Mouse (Mus musculus) C2C12 (cell line): ENCODE results near the gene Akap8l. TPM values are rescaled to one million over a fixed set of nuclear protein-coding genes. Genes with fewer than 3 reads are reported as not detected.

Experiments
- H3K27me3 ChIP-seq: one replicate; pipeline ENCODE4 v1.6.1; 2011; ENCODE audit not compliant: control insufficient read depth, insufficient read depth, insufficient read length
- H3K36me3 ChIP-seq: one replicate; pipeline ENCODE4 v1.6.1; 2011; ENCODE audit not compliant: control insufficient read depth, insufficient read depth
- H3K4me3 ChIP-seq: one replicate; pipeline ENCODE4 v1.5.1; 2011; ENCODE audit warnings: mild to moderate bottlenecking, control low read depth; ENCODE audit not compliant: poor library complexity, insufficient read depth, severe bottlenecking
- H3K79me2 ChIP-seq: one replicate; pipeline ENCODE4 v1.6.1; 2011; ENCODE audit not compliant: control insufficient read depth, insufficient read depth
- H3K79me3 ChIP-seq: one replicate; pipeline ENCODE4 v1.6.1; 2011; ENCODE audit warnings: low read depth, control low read depth
- H3ac ChIP-seq: one replicate; pipeline ENCODE3; 2011; ENCODE audit warnings: low read depth; ENCODE audit not compliant: control insufficient read depth, insufficient read length
- CEBPB ChIP-seq: IDR thresholded peaks from one replicate; pipeline ENCODE4 v1.6.1; 2011; ENCODE audit warnings: low read depth, mild to moderate bottlenecking, control low read depth, moderate library complexity
- CTCF ChIP-seq: IDR thresholded peaks from one replicate; pipeline ENCODE4 v1.5.1; 2011; ENCODE audit not compliant: control insufficient read depth, insufficient read depth, insufficient read length
- FOSL1 ChIP-seq: IDR thresholded peaks from one replicate; pipeline ENCODE4 v1.8.0; 2011; ENCODE audit warnings: mild to moderate bottlenecking, low read length; ENCODE audit not compliant: poor library complexity, insufficient read depth, severe bottlenecking
- MAX ChIP-seq: IDR thresholded peaks from one replicate; pipeline ENCODE4 v1.6.1; 2011; ENCODE audit warnings: mild to moderate bottlenecking, control low read depth
- MYOD1 ChIP-seq: IDR thresholded peaks from one replicate; pipeline ENCODE4 v1.6.1; 2011; ENCODE audit warnings: low read depth; ENCODE audit not compliant: control insufficient read depth, insufficient read length
- MYOG ChIP-seq: IDR thresholded peaks from one replicate; pipeline ENCODE4 v1.6.1; 2011; ENCODE audit not compliant: control insufficient read depth, insufficient read length; ENCODE audit errors: extremely low read depth
- USF1 ChIP-seq: IDR thresholded peaks from one replicate; pipeline ENCODE4 v1.6.1; 2011; ENCODE audit warnings: low read depth, mild to moderate bottlenecking, control low read depth, moderate library complexity
- polyA plus RNA-seq: library from polyadenylated mRNA; unstranded; fragments of >200 nt; fragmentation: generic; extraction: Trizol; gene quantifications from one replicate; pipeline ENCODE4 v1.2.1, GENCODE M21; 2012; ENCODE audit warnings: missing spikeins

Gene Akap8l
- polyA plus RNA-seq, 1 experiment, result 10.9 TPM

GRCm38 (mm10) chr17:32320597-32321389 is 29.6 kb downstream of the Akap8l start, which contains the start of gene Akap8:
Gene Akap8 (minus strand): TSS chr17:32321238.
- no peak for TF ChIP-seq USF1
- peak; percentile 62 for TF ChIP-seq MAX
- Histone ChIP-seq H3ac (peak within 1 kb of the TSS; percentile 97), H3K27me3 (no peaks in the 10 kb centered on the region), H3K79me2 (peaks cover 82% of the 10 kb centered on the region), H3K79me3 (peaks cover 43% of the 10 kb centered on the region), H3K36me3 (peaks cover 33% of the 10 kb centered on the region), H3K4me3 (peak within 1 kb of the TSS; percentile 92)

- Histone ChIP-seq H3K27me3 (no peaks in the 10 kb centered on the region), H3K36me3 (peaks cover 42% of the 10 kb centered on the region), H3K79me2 (peaks cover 88% of the 10 kb centered on the region), H3K79me3 (peaks cover 43% of the 10 kb centered on the region), H3ac (peak overlapping the region; percentile 97), H3K4me3 (peak overlapping the region; percentile 92)
- TF ChIP-seq USF1 (no peak), FOSL1 (no peak), MAX (no peak), MYOD1 (no peak), MYOG (no peak), CTCF (no peak), CEBPB (no peak)
Observed at GRCm38 (mm10) chr17:32319950-32320349, 30.5 kb downstream of the Akap8l start.

- Histone ChIP-seq H3K4me3 (no peak overlapping the region), H3K27me3 (no peaks in the 10 kb centered on the region), H3K79me2 (peaks cover 71% of the 10 kb centered on the region), H3K79me3 (peaks cover 43% of the 10 kb centered on the region), H3K36me3 (peaks cover 58% of the 10 kb centered on the region), H3ac (no peak overlapping the region)
- TF ChIP-seq MAX, result no peak
- TF ChIP-seq CEBPB, result no peak
- no peak for TF ChIP-seq USF1
- no peak for TF ChIP-seq FOSL1
- TF ChIP-seq MYOD1, result no peak
- no peak for TF ChIP-seq CTCF
- TF ChIP-seq MYOG, result no peak
Observed at GRCm38 (mm10) chr17:32317708-32318107, 32.7 kb downstream of the Akap8l start.

- Histone ChIP-seq H3K79me2 (peaks cover 64% of the 10 kb centered on the region), H3K79me3 (peaks cover 43% of the 10 kb centered on the region), H3K36me3 (peaks cover 65% of the 10 kb centered on the region), H3K27me3 (no peaks in the 10 kb centered on the region), H3K4me3 (no peak overlapping the region), H3ac (no peak overlapping the region)
- no peak for TF ChIP-seq MYOG
- TF ChIP-seq MAX, result no peak
- no peak for TF ChIP-seq USF1
- TF ChIP-seq MYOD1, result no peak
- no peak for TF ChIP-seq FOSL1
- no peak for TF ChIP-seq CTCF
- no peak for TF ChIP-seq CEBPB
Observed at GRCm38 (mm10) chr17:32317032-32317431, 33.4 kb downstream of the Akap8l start.

GRCm38 (mm10) chr17:32315560-32315959 is 34.8 kb downstream of the Akap8l start:
- Histone ChIP-seq H3K36me3 (peaks cover 80% of the 10 kb centered on the region), H3K79me2 (peaks cover 53% of the 10 kb centered on the region), H3ac (no peak overlapping the region), H3K4me3 (no peak overlapping the region), H3K79me3 (peaks cover 43% of the 10 kb centered on the region), H3K27me3 (no peaks in the 10 kb centered on the region)
- TF ChIP-seq CEBPB (no peak), USF1 (no peak), CTCF (no peak), FOSL1 (no peak), MAX (no peak), MYOG (no peak), MYOD1 (no peak)

- no peaks in the 10 kb centered on the region for H3K27me3 ChIP-seq
- H3K79me2 ChIP-seq, result peaks cover 37% of the 10 kb centered on the region
- no peak overlapping the region for H3K4me3 ChIP-seq
- TF ChIP-seq CEBPB (no peak), MAX (no peak), MYOD1 (no peak), USF1 (no peak), MYOG (no peak), FOSL1 (no peak), CTCF (no peak)
- peaks cover 28% of the 10 kb centered on the region for H3K79me3 ChIP-seq
- H3K36me3 ChIP-seq, result peaks cover 96% of the 10 kb centered on the region
- no peak overlapping the region for H3ac ChIP-seq
Observed at GRCm38 (mm10) chr17:32313892-32314291, 36.5 kb downstream of the Akap8l start.
